Mouse (Mus musculus): Measurements from ENCODE around the gene Flywch2.
"Not testable (repeated sequence)": the region's sequence is repeated elsewhere in the genome, so short reads cannot be mapped to it uniquely, and the experiment has no call there.

Flywch2 gene

DNA sequence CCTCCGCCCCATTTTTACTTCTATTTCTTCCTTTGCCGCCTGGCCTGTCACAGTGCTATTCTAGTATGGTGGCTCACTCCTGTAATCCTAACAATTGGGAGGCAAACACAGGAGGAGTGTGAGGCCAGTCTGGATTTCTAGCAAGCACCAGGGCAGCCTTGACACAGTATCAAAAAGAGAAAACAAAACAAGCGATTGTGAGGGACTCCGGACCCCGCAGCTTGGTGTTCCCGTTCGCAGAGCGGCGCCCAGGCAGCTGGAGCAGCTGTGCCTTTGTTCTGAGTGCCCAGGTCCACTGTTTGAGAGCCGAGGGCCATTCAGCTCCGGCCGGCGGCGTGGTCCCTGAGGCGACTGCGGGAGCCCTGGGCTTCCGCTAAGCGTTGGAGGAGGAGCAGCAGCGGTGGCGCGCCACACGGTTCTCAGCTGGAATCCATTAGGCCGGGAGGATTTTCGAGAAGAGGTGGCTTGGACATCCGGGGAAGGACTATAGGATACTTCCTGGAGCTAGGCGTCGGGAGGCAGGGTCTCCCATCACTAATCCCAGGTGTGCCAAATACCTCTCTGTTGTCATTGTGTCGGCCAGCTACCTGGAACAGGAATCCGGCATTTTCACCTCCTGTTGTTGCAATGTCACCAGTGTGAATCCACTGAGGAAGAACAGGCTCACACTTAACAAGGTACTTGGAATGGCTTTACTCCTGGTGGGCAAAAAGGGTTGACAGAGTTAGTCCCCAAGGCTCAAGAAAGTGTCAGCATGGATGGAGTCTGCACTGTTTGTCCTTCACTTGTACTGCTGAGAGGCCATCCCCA lies 4.6 kb upstream of the Flywch2 start, which contains the start of gene Srrm2:
TSS of gene Srrm2 (plus strand) at position 264 of the 810 bp plus-strand sequence.
- DNase-seq (ENCODE audit: low spot score in 2 of 2) = peak in 1 of 2 experiments; percentile 40

DNA sequence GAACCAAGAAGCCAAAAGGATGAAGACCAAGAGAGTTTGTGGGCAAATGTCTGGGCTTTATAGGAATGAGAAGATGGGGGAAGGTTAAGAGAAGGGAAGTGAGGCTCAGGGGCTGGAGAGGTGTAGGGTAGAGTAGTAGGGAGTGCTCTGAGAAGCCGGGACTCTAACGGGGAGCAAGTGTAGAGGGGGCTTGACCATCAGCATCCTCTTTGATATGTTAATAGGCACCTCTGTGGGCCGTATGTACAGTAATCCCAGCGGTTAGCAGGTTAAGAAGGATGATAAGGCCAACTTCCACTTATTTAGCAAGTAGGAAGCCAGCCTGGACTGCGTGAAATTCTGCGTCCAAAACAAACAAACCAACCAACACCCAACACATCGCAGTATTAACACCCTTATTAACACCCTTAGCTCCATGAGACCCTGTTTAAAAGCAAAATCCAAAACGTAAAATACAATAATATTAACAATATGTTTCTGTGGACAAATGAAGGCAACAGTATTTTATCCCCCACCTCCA lies 3.9 kb upstream of the Flywch2 start:
- DNase-seq (ENCODE audit: low spot score in 2 of 2) = no peak

DNA sequence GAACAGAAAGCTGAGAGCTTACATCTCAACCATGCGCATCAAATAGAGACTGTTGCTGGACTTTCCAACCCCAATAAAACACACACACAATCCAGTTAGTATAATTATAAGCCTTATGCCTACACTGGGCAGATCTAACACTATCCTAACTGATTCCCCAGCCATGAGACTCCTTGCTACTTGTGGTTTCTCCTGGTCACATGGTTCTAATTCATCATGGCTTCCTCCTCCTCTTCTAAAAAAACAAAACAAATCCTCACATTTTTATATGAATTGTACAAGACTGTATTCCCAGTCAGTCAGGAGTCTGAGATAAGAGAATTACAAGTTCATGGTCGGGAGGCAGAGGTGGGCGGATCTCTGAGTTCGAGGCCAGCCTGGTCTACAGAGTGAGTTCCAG lies 3.1 kb upstream of the Flywch2 start:
- DNase-seq (ENCODE audit: low spot score in 2 of 2) = no peak

DNA sequence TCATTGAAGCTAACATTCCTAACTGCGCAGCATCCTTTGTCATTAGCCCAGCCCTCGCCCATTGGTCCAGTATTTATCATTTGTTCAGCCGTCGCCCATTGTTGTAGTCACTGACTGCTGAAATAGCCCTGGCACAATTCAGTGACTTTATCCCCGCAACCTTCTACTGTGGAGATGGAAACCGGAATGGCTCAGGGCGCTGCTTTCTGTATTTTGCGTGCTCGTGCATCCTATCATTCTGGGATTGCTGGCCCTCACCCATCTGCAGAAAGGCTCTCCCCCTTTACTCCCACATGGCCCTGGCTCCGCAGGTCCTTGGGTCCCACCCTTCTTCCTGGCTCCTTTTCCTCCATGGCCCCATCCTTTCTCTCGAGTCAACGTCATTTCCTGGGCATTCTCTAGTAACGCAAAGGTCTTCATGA lies 640 bp upstream of the Flywch2 start:
- DNase-seq (ENCODE audit: low spot score in 2 of 2) = peak in 1 of 2 experiments; percentile 22

DNA sequence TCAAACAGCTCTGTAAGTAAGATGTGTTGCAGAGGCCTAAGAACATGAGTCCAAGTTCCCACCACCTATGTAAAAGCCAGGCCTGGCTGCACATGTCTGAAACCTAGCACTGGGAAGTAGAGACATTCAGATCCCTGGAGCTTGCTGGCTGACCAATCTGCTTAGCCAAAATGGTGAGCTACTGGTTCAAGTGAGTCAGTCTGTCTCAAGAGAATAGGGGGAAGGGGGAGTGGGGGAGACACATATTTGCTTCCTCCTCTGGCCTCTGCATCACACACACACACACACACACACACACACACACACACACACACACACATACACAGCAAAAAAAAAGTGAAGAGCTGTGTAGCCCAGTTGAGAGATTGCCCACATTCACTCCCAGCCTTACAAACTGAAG lies 2.5 kb downstream of the Flywch2 start:
- no peak for DNase-seq (ENCODE audit: low spot score in 2 of 2)

DNA sequence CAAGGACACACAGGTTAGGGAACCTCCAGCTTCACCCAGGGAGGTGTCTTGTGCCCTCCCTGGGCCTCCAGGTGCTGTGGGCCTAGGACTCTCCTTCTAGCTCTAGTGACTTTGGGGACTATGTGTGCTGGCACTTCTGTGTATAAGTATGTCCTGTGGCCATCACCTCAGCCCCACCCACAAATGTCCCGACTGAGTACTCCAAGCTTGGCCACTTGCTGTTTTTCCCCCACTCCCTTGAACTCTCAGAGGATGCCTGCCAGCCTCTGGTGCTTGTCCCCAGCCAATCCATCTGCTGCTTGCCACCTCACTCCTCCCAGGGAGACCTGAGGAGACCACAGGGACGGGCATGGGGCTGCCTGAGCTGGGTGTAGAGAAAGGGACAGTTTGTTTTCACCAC lies 7.4 kb downstream of the Flywch2 start:
- DNase-seq (ENCODE audit: low spot score in 2 of 2) = no peak

DNA sequence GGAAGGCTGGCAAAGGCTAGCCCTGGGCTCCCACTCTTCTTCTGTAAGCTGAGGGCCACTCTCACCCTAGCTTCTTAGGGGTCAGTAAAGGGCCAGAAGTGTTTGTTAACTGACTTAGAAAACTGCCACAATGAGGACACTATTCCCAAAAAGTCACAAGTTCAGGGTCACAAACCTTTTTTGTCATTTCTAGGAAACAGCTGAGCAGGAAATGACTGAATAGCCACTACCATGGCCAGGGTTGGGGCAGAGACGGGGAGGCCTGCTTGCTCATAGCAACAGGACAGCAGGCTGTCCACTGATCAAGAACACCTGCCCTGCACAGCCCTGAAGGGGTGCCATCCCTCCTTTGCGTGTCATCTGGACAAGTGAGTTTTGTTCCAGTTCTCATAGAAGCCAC lies 8.7 kb downstream of the Flywch2 start:
- no peak for DNase-seq (ENCODE audit: low spot score in 2 of 2)

DNA sequence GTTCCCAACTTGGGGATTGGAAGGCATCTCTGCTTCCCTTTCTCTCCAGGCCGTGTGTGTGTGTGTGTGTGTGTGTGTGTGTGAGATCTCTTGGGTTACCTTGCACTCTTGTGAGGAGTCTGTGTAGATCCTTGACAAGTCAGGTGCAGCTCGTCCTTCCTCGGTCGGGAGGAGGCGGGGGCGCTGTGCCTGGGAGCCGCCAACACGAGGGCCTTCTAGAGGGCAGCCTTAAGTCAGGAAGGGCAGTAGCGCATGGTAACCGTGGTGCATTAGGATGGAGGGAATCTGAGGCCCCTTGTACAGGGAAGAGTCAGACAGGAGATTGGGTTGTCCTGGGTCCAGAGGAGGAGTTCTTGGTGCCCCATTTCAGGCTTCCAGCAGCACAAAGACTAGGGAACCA lies 9.7 kb downstream of the Flywch2 start:
- no peak for DNase-seq (ENCODE audit: low spot score in 2 of 2)

DNA sequence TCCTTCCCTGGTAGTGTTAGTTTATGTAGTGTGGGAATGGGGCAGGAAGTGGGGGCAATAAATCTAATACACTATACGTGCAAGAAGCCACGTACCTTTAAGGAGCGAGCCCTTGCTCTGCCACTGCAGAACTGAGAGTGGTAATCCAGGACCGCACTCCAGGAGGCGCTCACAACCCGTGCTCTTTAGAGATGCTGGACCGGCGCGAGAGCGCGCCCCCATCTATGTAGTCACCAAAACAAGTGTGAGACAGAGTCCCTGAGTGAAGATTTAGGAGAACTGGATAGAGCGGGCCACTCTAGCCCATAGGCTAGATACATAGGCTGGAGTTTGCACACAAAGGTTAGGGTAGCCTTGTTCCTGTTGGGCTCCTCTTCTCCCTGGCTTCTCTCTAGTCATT lies 11.8 kb downstream of the Flywch2 start:
- peak; percentile 52 to 78 for DNase-seq (ENCODE audit: low spot score in 2 of 2)

DNA sequence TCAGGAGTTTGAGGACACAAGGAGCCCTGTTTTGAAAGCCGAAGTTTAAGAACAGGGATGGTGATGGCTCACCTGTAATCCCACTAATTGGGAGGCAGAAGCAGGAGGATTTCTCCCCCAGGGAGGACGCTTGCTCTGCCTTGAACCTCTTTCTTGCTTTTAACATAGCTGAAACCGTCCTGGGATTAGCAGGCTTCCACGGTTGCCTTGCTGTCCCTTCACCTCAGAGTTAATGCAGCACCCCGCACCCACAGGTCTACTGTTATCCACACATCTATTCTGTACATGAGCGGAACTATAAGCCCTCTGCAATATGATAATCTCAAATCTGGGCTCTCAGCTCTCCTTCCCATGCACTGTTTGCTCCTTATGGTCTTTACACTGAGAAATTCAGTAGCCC lies 12.2 kb downstream of the Flywch2 start:
- DNase-seq (ENCODE audit: low spot score in 2 of 2) = no peak

DNA sequence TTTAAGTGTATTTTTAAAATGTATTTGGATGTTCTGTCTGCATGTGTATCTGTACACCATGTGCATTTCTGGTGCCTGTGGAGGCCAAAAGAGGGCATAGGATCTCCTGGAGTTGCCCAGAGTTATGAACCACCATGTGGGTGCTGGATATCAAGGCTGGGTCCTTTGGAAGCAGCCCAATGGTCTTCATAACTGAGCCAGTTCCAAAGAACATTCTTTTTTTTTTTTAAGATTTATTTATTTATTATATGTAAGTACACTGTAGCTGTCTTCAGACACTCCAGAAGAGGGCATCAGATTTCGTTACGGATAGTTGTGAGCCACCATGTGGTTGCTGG lies 13.7 kb downstream of the Flywch2 start:
- not testable (repeated sequence) for DNase-seq (ENCODE audit: low spot score in 2 of 2)

DNA sequence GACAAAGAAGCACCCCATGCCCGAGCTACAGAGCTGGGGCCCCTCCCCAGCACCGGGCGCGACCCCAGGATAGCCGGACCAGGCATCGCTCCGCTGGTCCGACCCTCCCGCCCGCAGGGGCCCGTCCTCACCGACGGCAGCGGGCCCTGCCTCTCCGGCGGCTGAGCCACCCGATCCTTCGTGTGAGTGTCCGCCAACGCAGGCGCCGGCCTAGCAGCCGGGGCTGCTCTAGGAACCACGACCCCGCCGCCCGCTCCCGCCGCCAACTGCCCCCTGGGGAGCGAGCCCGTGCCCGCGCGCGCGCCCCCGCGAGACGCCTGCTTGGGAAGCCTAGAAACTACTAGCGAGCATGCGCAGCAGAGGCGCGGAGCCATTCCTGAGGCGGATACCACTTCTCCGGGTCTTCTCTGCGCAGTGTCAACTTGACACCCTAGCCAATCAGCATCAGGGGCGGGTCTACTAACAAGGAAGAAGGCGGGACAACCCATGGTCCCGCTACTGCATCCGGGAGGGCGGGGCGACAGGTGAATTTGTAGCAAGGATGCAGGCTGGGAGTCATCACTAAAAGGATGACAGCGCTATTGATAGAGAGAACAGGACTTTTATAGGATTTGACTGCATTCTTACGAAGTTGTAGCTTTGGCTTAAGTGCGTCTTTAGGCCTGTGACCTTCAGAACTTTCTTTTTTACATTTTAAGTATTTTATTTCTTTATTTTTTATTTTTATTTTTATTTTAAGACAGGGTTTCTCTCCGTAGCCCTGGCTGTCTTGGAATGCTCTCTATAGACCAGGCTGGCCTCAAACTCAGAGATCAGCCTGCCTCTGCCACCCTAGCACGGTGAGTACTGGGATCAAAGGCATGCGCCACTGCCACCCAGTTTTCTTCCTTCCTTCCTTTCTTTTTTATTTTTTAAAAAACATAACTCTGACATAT lies 14.3 kb downstream of the Flywch2 start, which contains the start of gene Flywch1:
TSS of gene Flywch1 (minus strand) at position 319 of the 935 bp plus-strand sequence.
- DNase-seq (ENCODE audit: low spot score in 2 of 2) = peak; percentile 99 to 100

DNA sequence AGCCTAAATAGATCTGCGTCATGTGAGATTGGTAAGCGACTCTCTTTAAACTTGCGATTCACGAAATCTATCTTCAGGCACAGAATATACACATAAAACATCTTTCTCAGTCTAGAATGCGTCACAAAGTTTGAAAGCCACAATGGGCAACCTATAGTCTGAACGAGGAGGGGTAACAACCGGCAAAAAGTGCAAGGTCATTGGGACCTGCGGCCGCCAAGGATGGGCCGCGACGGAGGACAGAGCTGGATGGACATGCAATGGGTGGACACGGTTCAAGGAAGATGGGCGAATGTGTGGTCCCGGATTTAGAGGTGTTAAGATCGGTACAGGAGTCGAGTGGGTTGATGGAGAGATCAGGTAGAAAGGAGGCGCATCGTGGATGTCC lies 15.0 kb downstream of the Flywch2 start:
- DNase-seq (ENCODE audit: low spot score in 2 of 2) = no peak

DNA sequence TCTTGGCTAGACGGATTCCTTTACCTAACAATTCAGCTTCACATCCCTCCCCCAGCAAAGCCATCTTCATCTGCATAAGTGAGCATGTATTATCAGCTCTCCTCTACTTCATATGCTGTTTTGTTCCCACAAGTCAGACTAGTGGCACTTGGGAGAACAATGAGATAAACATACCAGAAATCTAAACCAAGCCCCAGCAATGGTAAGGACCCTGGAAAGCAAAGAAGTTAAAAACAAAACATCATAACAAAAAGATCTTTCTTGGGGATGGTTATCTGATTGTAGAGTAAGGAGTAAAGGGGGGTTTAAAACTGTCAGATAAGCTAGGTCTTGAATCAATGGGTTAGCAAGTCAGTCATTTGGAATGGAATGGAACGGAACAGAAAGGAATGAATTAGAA lies 15.4 kb downstream of the Flywch2 start:
- no peak for DNase-seq (ENCODE audit: low spot score in 2 of 2)

DNA sequence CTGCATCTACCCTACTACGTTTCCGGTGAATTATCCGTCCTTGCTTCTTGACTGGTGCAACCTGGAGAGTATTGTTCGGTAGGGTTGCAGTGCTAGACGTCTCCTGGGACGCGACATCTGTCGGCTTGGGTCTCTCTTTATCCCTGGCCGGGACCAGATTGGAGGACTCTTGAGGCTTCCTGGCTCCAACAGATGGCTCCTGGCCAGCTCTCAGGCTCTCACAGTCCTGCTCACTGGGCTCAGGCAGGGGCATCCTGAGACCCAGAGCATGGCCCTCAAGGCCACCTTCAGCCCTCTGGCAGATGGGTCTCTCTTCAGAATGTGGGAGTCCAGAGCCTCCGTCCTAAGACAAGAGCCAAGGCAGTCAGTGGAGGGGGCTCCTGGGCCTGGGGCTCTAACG lies 22.9 kb downstream of the Flywch2 start:
- no peak for DNase-seq (ENCODE audit: low spot score in 2 of 2)

DNA sequence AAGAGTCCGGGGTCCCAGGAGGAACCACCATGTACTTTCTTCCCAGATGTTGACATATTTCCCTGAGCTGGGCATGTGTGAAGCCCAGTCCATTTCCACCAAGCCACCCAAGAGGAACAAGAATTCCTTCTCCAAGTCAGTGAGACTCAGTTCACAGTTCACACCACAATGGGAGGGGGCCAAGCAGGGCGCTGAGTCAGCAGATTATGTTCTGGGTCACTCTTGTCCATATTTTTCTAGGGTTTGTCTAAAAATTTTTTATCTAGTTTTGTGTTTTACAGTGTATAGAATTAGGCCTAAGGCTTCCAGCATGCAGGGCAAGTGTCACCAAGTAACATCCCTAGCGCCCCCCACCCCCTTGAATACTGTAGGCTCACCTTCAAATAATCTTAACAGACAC lies 24.7 kb downstream of the Flywch2 start:
- no peak for DNase-seq (ENCODE audit: low spot score in 2 of 2)

DNA sequence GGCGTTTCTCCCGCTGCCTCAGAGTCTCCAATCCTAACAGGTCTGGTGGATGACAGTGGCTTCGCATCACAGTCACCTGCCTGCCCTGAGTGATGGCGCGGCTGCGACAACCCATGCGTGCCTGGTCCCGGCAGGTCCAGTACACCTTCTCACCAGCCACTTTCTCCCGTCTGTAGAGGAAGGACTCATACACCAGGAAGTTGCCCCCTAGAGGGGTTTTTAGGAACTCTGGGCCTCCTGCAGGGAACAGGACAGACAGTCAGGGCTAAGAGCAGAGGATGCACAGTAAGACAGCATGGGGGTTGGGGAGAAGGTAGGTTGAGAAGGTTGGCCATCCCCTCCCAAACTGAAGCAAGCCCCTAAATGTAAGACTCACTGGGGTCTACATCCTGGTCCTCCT lies 25.6 kb downstream of the Flywch2 start:
- DNase-seq (ENCODE audit: low spot score in 2 of 2) = no peak

DNA sequence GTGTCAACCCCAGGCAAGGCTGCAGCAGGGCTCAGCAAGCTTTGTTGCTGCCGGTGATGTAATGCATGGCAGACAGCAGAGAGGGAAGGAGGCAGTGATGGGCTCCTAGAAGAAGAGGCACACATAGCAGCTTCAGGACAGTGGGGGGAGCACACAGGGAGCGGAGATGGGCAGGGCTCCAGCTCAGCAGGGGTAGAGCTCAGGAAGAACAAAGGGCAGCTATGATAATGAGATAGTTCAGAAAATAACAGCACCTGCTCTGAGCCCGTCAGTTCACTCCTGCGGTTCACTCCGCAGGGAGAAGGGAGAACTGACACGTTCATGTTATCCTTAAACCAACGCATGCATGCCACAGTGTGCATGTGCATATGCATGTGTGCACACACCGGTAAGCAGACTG lies 27.1 kb downstream of the Flywch2 start:
- DNase-seq (ENCODE audit: low spot score in 2 of 2) = no peak

DNA sequence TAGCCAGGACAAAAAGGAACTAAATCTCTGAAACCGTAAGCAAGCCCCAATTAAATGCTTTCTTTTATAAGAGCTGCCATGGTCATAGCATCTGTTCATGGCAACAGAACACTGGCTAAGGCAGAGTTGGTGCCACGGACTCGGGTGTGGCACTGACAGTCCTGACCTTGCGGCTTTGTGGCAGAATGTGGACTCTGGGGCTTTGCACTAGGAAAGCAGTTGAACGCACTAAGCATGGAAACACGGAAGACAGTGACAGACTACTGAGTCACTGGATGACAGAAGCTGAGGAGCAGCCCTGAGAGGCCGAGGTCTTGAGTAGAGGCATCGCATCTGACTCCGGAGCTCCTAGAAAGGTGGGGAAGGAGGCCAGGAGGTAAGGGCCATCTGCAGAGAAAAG lies 28.3 kb downstream of the Flywch2 start:
- DNase-seq (ENCODE audit: low spot score in 2 of 2) = no peak

DNA sequence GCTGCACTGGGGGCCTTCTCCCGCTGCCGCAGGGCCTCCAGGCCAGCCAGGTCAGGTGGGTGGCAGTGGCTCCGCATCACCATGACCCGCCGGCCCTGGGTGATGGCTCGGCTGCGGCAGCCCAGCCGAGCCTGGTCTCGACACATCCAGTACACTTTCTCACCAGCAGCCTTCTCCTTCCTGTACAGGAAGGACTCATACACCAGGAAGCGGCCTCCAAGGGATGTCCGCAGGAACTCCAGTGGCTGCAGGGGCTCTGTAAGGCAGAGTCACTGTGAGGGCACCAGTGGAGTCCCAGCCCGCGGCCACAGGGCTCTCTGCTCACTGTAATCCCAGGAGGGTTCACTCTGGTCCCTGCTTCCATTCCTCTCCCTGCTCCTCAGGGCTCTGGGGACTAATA lies 30.2 kb downstream of the Flywch2 start:
- DNase-seq (ENCODE audit: low spot score in 2 of 2) = no peak

DNA sequence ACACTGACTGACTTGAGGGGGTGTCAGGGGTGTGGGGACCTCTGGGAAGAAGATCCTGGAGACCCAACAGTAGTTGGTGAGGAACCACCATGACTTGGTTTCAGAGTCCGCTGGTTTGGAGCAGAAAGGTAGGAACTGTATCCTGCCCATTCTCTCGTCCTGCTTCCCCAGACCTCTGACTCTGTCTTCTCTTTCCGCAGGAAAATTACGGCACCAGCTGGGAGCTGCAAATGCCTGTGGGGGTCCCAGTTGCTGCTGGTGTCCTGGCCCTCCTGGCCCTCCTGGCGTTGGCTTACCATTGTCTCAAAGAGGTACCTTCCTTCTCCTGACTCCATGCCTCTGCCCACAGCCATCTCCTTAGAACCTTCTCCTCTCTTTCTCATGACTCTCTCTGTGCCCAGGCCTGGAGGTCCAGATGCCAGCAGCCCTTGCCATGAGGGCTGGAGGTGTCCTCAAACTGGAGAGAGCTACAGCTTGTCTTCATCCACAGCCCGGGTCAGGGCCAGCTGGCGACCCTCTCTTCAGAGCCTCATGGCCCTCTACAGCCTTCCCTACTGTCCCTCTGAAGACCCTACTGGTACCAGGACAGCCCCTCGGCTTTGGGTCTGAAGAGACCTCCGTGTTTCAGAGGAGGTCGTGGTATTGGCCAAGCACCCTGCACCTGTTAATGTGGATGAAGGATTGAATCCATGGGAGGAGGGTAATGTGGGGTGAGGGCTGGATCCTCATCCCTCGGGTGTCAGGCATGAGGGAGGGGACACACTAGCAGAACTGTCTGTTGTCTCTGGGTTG lies 36.3 kb downstream of the Flywch2 start:
- DNase-seq (ENCODE audit: low spot score in 2 of 2) = no peak

Data from cerebellum, postnatal 4 days (tissue).